Mouse (Mus musculus) liver, adult 2 months (tissue): Measurements from ENCODE around the gene Pou6f2. TPM values are rescaled to one million over a fixed set of nuclear protein-coding genes. Genes with fewer than 3 reads are reported as not detected.

Source experiments
- DNase-seq: peaks from one replicate; pipeline ENCODE4 v3.0.0-alpha.2; 2011; ENCODE audit warnings: low read depth, low spot score; ENCODE audit errors: extremely low read depth
- H3K27ac ChIP-seq: fragments of 200-500 bp; replicated peaks from 2 replicates; pipeline ENCODE4 v1.5.1; 2012; ENCODE audit warnings: low read depth, mild to moderate bottlenecking, control low read depth, inconsistent platforms, low read length; ENCODE audit not compliant: insufficient read depth
- H3K27me3 ChIP-seq: fragments of 200-500 bp; 2 replicates; pipeline ENCODE4 v1.6.1; 2012; ENCODE audit warnings: mild to moderate bottlenecking, moderate library complexity, low read length, inconsistent platforms; ENCODE audit not compliant: control insufficient read depth, insufficient read depth
- H3K36me3 ChIP-seq: fragments of 200-500 bp; 2 replicates; pipeline ENCODE4 v1.6.1; 2012; ENCODE audit warnings: low read length, inconsistent platforms; ENCODE audit not compliant: control insufficient read depth, insufficient read depth
- H3K4me1 ChIP-seq: fragments of 200-500 bp; 2 replicates; pipeline ENCODE4 v1.6.1; 2011; ENCODE audit warnings: low read length; ENCODE audit not compliant: control insufficient read depth, insufficient read depth
- H3K4me3 ChIP-seq: fragments of 200-500 bp; 2 replicates; pipeline ENCODE4 v1.5.1; 2011; ENCODE audit warnings: low read depth, mild to moderate bottlenecking, control low read depth, low read length, moderate library complexity; ENCODE audit not compliant: insufficient read depth
- H3K79me2 ChIP-seq: fragments of 200-500 bp; 2 replicates; pipeline ENCODE4 v1.6.1; 2012; ENCODE audit warnings: inconsistent platforms, mild to moderate bottlenecking, low read length, moderate library complexity; ENCODE audit not compliant: control insufficient read depth, insufficient read depth
- H3K9ac ChIP-seq: fragments of 200-500 bp; 2 replicates; pipeline ENCODE4 v1.6.1; 2012; ENCODE audit warnings: low read depth, mild to moderate bottlenecking, control low read depth, inconsistent platforms, low read length
- CTCF ChIP-seq: fragments of 200-500 bp; IDR thresholded peaks from 2 replicates; pipeline ENCODE4 v1.5.1; 2011; ENCODE audit warnings: low read depth, low read length, control low read depth
- POLR2A ChIP-seq: fragments of 200-500 bp; IDR thresholded peaks from 2 replicates; pipeline ENCODE4 v1.6.1; 2011; ENCODE audit warnings: low read length, control low read depth; ENCODE audit not compliant: insufficient read depth; ENCODE audit errors: extremely low read depth
- WGBS: fragments of 180-500 bp; shearing (Covaris S2); methylation state at CpG from one replicate; pipeline ENCODE4 v1.1.7; 2018; 5-methylcytosine and 5-hydroxymethylcytosine counted together
- polyA plus RNA-seq: library from polyadenylated mRNA; depleted of rRNA; stranded (reverse); fragments of >200 nt; gene quantifications from 2 replicates; pipeline ENCODE4 v1.2.3, GENCODE M21; 2012; rRNA removed
- total RNA-seq: library from RNA; depleted of rRNA; stranded (reverse); fragments of >200 nt; gene quantifications from 2 replicates; pipeline ENCODE4 v1.2.3, GENCODE M21; 2014; rRNA removed

Pou6f2 gene
- total RNA-seq (not detected in 2 replicates), polyA plus RNA-seq (not detected in 2 replicates)

DNA sequence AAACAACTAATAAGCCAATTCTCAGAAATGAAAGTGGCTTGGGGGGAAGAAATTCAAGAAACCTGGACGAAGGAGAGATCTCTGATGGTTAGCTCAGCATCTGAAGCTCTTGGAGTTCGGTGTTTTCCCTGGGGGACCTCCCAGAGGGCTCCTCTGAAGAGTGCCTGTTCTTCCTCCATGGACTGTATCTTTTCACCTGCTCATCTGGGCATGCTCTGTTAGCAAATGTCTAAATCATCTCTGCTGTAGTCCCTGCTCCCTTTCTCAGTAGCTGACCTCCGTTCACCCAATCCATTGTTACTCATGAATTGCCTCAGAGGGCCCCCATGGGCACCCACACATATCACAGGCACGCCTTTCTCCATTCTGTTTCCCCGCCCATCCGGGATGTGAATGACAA, at the start of gene Pou6f2:
Gene Pou6f2, minus strand, starts transcription at position 101 of the 400 bp plus-strand sequence.
- no peak for DNase-seq
- Histone ChIP-seq H3K79me2 (no peaks in the 10 kb centered on the region), H3K4me1 (no peaks in the 10 kb centered on the region), H3K9ac (no peak within 1 kb of the TSS), H3K36me3 (no peaks in the 10 kb centered on the region), H3K4me3 (no peak within 1 kb of the TSS), H3K27me3 (no peaks in the 10 kb centered on the region), H3K27ac (no peak within 1 kb of the TSS)
- no peak for TF ChIP-seq POLR2A
- TF ChIP-seq CTCF: no peak
- 77% methylated on average over 6 of the region's 6 CpGs for WGBS

DNA sequence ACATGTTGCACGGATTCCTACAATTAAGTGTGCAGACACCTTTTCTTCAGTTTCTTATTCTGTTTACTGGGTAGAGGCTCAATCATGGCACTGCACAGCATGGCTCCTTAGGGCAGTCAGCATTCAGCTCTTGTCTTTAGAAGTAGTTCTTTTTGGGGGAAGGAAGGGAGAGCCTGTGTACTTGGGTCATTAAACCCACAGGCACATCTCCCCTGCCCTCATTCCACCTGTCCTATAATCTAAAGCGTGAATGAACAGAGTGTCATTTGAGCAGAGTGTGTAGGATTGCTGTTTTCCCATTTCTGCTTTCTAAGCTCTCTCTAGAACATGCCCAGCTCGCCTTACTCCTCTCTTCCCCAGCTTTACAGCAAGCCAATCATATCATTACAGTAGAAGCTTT, 42.4 kb upstream of the Pou6f2 start:
- Histone ChIP-seq H3K27me3 (no peaks in the 10 kb centered on the region), H3K4me3 (no peak overlapping the region), H3K27ac (no peak overlapping the region), H3K36me3 (no peaks in the 10 kb centered on the region), H3K79me2 (no peaks in the 10 kb centered on the region), H3K4me1 (no peaks in the 10 kb centered on the region), H3K9ac (no peak overlapping the region)
- DNase-seq: no peak
- no peak for TF ChIP-seq CTCF
- no peak for TF ChIP-seq POLR2A
- WGBS: 70% methylated on average over 3 of the region's 3 CpGs

DNA sequence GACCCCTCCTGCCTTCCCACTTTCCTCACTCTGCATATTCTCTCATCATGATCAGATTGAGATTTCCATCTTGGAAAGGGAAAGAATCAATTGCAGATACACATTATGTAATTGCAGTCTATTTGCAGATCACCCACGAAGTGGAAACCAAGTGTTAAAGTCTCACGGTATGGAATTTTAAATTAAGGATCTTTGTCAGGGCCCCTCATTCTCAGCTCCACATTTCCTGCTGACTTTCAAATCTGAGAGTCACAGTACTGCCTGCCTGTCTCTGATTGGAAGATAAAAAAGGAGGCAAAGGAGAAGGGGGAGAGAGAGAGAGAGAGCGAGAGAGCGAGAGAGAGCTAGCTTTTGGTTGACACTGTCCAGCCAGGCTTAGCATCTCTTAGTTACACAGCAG, 9.8 kb downstream of the Pou6f2 start:
- Histone ChIP-seq H3K36me3 (no peaks in the 10 kb centered on the region), H3K4me3 (no peak overlapping the region), H3K9ac (no peak overlapping the region), H3K4me1 (no peaks in the 10 kb centered on the region), H3K79me2 (no peaks in the 10 kb centered on the region), H3K27me3 (no peaks in the 10 kb centered on the region), H3K27ac (no peak overlapping the region)
- 80% methylated on average over 4 of the region's 4 CpGs for whole genome bisulfite sequencing
- DNase-seq: no peak
- no peak for TF ChIP-seq POLR2A
- TF ChIP-seq CTCF: no peak

DNA sequence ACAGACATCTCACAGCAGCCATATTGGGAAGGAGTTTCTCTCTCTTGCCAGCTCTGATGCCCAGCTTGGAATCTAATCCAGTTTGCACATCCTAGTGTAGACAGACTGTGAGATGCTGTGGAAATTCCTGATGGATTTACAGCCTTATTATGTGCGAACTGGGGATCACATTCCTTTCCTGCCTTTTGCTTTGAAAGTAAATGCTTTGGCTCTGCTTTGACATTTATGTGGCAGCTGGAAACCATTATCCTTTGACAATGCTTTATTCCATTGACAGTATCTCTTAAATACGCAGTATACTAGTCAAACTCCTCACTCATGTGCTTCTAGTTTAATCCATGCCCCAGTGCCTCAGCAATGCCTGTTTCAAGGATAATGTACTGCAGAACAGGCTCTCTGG, 34.1 kb downstream of the Pou6f2 start:
- Histone ChIP-seq H3K4me3 (no peak overlapping the region), H3K9ac (no peak overlapping the region), H3K79me2 (no peaks in the 10 kb centered on the region), H3K36me3 (no peaks in the 10 kb centered on the region), H3K27me3 (no peaks in the 10 kb centered on the region), H3K4me1 (no peaks in the 10 kb centered on the region), H3K27ac (no peak overlapping the region)
- no peak for DNase-seq
- TF ChIP-seq CTCF: no peak
- TF ChIP-seq POLR2A: no peak
- WGBS: 75% methylated on average over 2 of the region's 2 CpGs

DNA sequence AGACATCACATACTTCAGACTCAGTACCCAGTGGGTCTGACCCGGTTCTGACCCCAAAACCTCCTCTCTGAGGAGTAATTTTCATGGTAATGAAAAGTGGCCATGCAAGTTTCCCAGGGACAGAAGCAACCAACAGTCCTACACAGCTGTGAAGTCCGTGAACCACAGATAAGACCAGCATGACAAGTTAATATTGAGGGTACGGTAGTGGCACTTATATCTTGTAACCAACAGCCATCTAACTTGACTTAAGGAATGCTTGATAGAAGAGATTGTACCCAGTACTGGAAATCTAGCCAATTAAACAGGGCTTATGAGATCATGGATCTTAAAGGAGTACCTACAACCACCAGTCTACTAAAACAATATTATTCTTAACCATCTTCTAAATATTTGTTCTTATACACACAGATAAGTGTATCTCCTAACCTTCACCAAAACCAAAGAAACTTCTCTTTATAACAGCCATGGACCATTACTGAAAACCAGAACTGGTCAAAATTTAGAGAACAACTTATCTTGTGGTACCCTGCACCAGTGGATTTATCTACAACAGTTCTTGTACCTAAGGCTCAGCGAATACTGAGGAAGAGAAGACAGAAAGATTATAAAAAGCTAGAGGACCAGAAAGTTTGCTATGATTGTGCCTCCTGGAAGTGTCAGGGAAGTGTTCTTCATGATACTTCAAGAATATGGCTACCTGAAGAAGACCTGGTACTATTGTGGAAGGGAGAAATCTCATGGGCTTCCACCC, 52.7 kb downstream of the Pou6f2 start:
- H3K9ac ChIP-seq: no peak overlapping the region
- no peak overlapping the region for H3K4me3 ChIP-seq
- no peak overlapping the region for H3K27ac ChIP-seq
- DNase-seq: no peak
- WGBS: 60% methylated on average over 4 of the region's 4 CpGs
- no peaks in the 10 kb centered on the region for H3K27me3 ChIP-seq
- no peaks in the 10 kb centered on the region for H3K79me2 ChIP-seq
- no peaks in the 10 kb centered on the region for H3K36me3 ChIP-seq
- no peaks in the 10 kb centered on the region for H3K4me1 ChIP-seq
- TF ChIP-seq CTCF: no peak
- no peak for TF ChIP-seq POLR2A

DNA sequence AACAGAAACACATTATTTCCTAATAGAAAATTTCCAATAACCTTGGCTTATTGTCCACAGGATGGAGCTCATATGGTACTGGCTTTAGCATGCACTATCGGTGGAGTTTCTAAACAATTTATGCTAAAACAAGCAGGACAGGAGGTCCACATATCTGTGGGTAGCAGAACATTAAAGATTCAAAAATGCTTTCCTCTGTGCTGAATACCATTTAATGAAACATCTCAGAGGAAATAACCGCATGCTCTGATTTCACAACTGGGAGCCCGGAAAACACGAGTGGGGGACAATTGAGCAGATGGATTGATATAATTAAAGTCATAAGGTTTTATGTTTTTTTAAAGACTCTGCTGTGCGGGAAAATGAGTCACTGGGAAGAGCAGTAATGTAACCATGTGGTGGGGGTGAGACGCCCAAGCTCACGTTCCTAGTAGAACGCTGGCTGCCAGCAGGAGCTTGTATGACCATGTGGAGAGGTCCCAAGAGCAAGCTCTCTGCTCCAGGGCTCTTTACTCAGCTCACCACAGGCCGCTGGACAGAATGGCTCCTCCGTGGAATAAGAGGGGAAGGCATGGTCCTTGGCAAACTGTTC, 58.5 kb downstream of the Pou6f2 start:
- Histone ChIP-seq H3K79me2 (no peaks in the 10 kb centered on the region), H3K4me1 (peaks cover under 1% of the 10 kb centered on the region; the same call in 1 of the 2 replicates), H3K9ac (no peak overlapping the region), H3K4me3 (no peak overlapping the region), H3K36me3 (no peaks in the 10 kb centered on the region), H3K27ac (no peak overlapping the region), H3K27me3 (no peaks in the 10 kb centered on the region)
- DNase-seq: no peak
- TF ChIP-seq CTCF: no peak
- no peak for TF ChIP-seq POLR2A
- 79% methylated on average over 10 of the region's 10 CpGs for WGBS
